Mouse (Mus musculus) layer of hippocampus, postnatal 10 days (tissue): ENCODE results near the gene Ndufa10. TPM values are rescaled to one million over a fixed set of nuclear protein-coding genes. Genes with fewer than 3 reads are reported as not detected.

Experiments
- DNase-seq, 2 experiments: peaks; one replicate each; pipeline ENCODE4 v3.0.0; 2021; ENCODE audit warnings: low spot score in 2 of 2
- microRNA-seq, 2 experiments: library from miRNA; unstranded; fragments of <30 nt; microRNA quantifications; one replicate each; pipeline ENCODE4 v1.2.0; 2021
- total RNA-seq, 2 experiments: library from RNA; stranded (reverse); gene quantifications; 2 replicates each; pipeline ENCODE4 v1.2.3; 2021

Gene Ndufa10
- total RNA-seq, 2 experiments from 2014 or later: 190 to 257 TPM

DNA sequence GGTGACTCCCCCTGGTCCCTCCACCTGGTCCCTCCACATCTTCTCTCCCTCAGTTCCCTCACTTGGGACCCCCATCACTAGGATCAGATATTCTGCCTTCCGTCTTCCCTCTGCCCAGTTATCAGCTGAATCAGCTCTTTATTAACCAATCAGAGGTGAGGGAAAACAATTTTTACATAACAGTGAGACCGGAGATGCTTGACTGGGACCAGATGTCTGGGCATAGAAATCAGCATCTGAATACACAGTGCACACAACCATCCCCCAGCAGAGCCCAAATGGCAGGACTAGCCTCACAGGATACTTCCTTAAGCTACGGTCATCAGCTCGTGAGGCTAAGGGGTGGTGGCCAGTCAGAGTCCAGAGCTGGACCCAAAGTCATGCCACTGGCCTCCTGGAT lies 41.6 kb downstream of the Ndufa10 start:
- DNase-seq: no peak

DNA sequence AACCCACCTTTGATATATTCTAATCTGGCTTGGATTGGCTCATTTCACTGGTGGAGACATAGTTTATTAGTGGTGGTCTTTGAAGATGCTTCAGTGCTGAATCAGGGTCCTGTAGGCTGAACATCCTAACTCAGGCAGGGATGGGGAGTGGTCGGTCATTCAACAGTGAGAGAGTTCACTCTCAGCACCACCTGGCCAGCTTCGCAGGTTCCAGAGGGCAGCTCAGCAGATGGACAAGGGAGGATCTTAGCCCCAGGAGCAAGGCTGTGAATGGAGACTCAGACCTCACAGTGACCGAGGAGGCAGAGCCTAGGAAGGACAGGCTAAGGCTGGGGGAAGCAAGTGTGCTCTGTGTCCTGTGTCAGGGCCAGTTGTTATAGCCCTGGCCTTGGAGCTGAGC lies 42.2 kb downstream of the Ndufa10 start:
- DNase-seq: no peak

DNA sequence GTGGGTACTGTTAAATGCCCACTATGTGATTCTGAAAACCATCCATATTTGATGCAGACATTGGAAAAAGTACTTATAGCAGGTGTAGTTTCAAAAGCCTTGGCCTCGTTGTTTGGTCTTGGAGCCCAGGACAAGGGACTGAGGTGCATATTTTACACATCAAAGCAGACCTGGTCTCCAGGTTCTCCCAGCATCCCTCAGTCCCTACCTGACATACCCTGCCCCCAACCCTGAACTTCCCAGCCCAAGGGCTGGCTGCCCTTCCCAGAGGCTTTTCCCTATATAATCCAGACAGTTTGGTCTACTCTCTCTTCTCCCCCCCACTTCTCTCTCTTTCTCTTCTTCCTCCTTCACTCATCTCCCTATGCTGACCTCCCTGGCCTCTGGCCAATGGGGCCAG lies 42.7 kb downstream of the Ndufa10 start:
- no peak for DNase-seq

DNA sequence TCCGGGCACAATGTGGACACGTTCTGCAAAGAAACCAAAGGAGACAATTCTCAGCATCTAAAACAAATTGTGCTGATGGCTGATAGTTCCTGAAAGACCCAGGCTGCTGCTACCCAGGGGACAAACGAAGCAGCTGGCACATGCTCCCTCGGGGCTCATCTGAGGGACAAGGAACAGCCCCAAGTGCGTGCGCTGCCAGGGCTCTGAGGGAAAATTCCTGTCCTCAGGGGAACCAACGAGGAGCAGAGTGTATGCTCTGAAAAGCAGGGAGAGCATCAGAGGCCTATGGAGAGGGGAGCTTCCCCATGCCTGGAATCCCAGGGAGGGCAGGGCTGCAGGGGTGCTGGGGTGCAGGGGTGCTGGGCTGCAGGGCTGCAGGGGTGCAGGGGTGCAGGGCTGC lies 48.9 kb downstream of the Ndufa10 start:
- no peak for DNase-seq

DNA sequence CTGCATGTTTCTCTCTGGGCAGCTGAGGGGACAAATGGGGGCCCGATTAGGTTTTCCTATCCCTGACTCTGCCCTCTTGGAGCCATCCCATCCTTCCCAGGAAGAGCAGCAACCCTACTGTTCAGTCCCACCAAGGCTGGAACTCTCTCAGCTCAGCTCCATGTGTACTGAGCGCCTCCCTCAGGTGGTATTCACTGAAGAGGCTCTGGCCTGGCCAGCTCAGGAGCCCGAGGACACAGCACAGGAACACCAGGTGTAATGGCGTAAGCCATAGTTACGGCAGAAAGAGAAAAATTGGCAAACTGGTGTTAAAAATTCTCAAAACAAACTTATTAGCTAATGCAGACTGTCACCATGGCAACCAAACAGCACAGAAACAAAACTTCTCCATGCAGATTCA lies 68.5 kb downstream of the Ndufa10 start:
- DNase-seq: no peak

DNA sequence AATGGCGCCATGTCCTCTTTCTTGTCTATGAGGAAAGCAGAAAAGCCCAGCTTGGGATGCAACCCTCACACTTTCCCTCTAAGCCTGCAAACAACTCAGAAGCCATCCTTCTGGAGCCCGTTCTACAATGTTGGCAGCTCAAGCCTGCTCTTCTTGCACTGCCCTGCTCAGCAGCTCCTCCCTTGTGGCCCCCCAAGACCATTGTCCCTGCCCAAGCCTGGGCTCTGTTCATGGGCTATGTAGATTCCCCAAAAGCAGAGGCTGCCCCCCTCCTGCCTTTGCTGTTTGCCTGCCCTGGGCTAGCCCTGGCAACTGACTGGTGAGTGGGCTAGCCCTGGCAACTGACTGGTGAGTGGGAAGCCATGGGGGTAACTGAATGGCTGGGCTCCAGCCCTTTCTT lies 73.1 kb downstream of the Ndufa10 start:
- DNase-seq: no peak

DNA sequence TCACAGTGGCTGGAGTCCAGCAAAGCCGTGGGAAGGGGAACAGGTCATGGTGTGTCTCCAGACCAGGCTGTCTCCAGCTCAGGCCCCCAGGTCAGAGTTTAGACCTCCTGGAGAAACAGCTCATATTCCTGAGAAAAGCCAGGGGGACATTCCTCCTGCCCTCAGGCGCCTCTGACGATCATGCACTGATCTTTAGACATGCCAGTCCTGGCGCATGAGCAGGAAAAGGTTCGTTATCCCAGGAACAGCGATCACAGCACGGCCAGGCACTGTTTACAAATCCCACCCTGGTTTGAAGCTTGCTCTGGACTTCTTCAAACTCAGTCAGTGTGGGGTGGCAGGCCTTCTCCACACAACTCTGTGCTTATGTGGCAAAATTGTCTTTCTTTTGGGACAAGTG lies 75.1 kb downstream of the Ndufa10 start:
- DNase-seq: no peak

DNA sequence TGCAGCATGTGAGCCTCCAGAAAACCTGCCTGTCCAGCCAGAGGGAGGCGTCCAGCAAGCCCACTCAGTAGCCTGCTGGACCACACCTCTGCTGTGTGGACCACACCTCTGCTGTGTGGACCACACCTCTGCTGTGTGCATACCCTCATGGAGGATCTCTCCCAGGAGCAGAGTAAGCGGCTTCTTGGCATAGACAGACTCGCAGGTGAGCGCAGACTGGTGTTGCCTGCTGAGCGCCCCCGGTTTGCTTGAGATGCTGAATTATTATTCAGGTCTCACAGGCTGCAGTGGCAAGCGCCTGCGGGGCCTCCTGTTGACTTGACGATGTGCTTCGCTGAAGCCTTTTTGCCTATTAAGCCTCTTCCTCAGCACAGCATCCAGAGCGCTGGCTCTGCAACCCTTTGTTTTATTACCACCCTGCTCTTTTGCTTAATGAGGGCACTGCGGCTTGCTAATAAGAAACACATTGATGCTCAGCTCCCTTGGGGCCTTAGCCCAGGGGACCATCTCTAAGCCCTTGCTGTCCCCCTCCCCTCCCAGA lies 76.1 kb downstream of the Ndufa10 start:
- peak in 1 of 2 experiments; percentile 18 for DNase-seq

DNA sequence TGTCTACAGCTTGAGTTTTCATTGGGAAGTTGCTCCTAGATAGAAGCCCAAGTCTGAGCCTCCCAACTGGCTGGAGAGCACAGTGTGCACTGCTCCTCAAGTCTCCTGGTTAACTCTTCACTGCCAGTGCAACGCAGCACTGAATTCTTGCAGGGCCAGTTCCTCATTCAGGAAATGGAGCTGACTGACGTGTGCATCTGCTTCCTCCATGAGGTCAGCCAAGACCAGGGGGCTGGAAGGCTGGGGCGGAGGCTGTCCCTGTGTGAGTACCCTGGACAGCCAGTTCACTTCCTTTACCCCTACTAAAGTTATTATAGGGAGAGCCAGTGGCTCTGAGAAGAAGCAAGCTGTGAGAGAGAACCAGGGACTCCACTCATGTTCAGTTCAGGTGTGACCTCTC lies 79.4 kb downstream of the Ndufa10 start:
- no peak for DNase-seq

DNA sequence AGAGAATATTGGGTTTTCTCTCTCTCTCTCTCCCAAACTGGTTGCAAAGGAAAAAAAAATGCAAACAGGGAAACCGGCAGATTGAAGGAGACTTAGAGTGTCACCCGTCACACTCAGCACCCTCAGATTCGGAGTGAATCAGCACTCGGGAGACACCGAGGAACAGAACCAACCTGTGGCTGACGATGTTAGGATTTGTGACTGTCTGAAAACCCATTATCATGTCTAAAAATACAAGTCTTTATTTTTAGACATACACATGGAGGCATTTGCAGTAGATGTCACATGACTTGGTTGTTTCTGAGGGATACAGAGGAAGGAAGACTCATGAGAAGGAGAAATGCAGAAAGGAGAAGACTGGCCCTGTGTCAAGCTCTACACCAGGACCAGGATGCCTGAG lies 80.5 kb downstream of the Ndufa10 start:
- no peak for DNase-seq

Small RNAs within 50 kb of the gene (microRNA-seq; reads per million reads assigned to microRNA genes)
- 11.4 to 11.6 reads per million in 2 experiments for gene Mir6900

Other genes starting within 250 kb of the Ndufa10 start
- gene Olfr1416, start 11.3 kb upstream of the Ndufa10 start, total RNA-seq: not detected
- gene Olfr1415, start 22.2 kb upstream of the Ndufa10 start, total RNA-seq: not detected
- gene Olfr1414, start 44.8 kb upstream of the Ndufa10 start, total RNA-seq: not detected
- not detected for gene Olfr1413, start 97.5 kb upstream of the Ndufa10 start, total RNA-seq
- not detected for gene Olfr1412, start 111.9 kb upstream of the Ndufa10 start, total RNA-seq
- not detected for gene Olfr1411, start 120.6 kb upstream of the Ndufa10 start, total RNA-seq
- not detected for gene Olfr1410, start 131.9 kb upstream of the Ndufa10 start, total RNA-seq
- gene Olfr12, start 143.9 kb upstream of the Ndufa10 start, total RNA-seq: not detected
- 100 to 1,000 TPM; 282 to 343 TPM for gene Cops9, start 168.1 kb upstream of the Ndufa10 start, total RNA-seq
- 1 to 10 TPM in 1 of 2 experiments, under 1 TPM in 1; 0.58 to 1.1 TPM for gene Otos, start 175.0 kb upstream of the Ndufa10 start, total RNA-seq